Mouse (Mus musculus) neural tube, embryonic 10.5 days (tissue): ENCODE data around the gene Ccnj.

Experiments
- DNase-seq: peaks from one replicate; pipeline ENCODE4 v3.0.0-alpha.2; 2017; ENCODE audit warnings: low spot score; ENCODE audit errors: extremely low spot score

The Ccnj gene

GRCm38 (mm10) chr19:40830703-40831415, at the start of gene Ccnj:
Gene Ccnj (plus strand): TSS chr19:40831279.
- peak; percentile 95 for DNase-seq

GRCm38 (mm10) chr19:40788004-40788714, 42.9 kb upstream of the Ccnj start:
- DNase-seq: no peak

- no peak for DNase-seq
Measured at GRCm38 (mm10) chr19:40788715-40789084, 42.4 kb upstream of the Ccnj start.

GRCm38 (mm10) chr19:40805176-40805737, 25.8 kb upstream of the Ccnj start:
- no peak for DNase-seq

- DNase-seq: no peak
Measured at GRCm38 (mm10) chr19:40809858-40810257, 21.2 kb upstream of the Ccnj start.

- DNase-seq: no peak
Measured at GRCm38 (mm10) chr19:40811840-40812239, 19.2 kb upstream of the Ccnj start.

GRCm38 (mm10) chr19:40812778-40813177, 18.3 kb upstream of the Ccnj start:
- DNase-seq: no peak

GRCm38 (mm10) chr19:40813385-40813784, 17.7 kb upstream of the Ccnj start:
- DNase-seq: no peak

GRCm38 (mm10) chr19:40815645-40816183, 15.4 kb upstream of the Ccnj start:
- no peak for DNase-seq

GRCm38 (mm10) chr19:40817901-40818532, 13.1 kb upstream of the Ccnj start:
- DNase-seq: no peak

GRCm38 (mm10) chr19:40818764-40819163, 12.3 kb upstream of the Ccnj start:
- DNase-seq: no peak

GRCm38 (mm10) chr19:40821306-40821825, 9.7 kb upstream of the Ccnj start:
- no peak for DNase-seq

- no peak for DNase-seq
Measured at GRCm38 (mm10) chr19:40825636-40826035, 5.4 kb upstream of the Ccnj start.

- DNase-seq: no peak
Measured at GRCm38 (mm10) chr19:40826735-40827134, 4.3 kb upstream of the Ccnj start.

GRCm38 (mm10) chr19:40830198-40830597, 881 bp upstream of the Ccnj start:
- no peak for DNase-seq

- DNase-seq: peak; percentile 81
Measured at GRCm38 (mm10) chr19:40831416-40832201, 530 bp downstream of the Ccnj start.

GRCm38 (mm10) chr19:40832361-40832760, 1.3 kb downstream of the Ccnj start:
- no peak for DNase-seq

- no peak for DNase-seq
Measured at GRCm38 (mm10) chr19:40834436-40834835, 3.4 kb downstream of the Ccnj start.

GRCm38 (mm10) chr19:40838205-40838604, 7.1 kb downstream of the Ccnj start:
- no peak for DNase-seq

- no peak for DNase-seq
Measured at GRCm38 (mm10) chr19:40840303-40840702, 9.2 kb downstream of the Ccnj start.

GRCm38 (mm10) chr19:40841083-40841482, 10.0 kb downstream of the Ccnj start:
- DNase-seq: no peak
